ENCODE assay signal across 10 mouse cellular contexts in the genomic region with DNA sequence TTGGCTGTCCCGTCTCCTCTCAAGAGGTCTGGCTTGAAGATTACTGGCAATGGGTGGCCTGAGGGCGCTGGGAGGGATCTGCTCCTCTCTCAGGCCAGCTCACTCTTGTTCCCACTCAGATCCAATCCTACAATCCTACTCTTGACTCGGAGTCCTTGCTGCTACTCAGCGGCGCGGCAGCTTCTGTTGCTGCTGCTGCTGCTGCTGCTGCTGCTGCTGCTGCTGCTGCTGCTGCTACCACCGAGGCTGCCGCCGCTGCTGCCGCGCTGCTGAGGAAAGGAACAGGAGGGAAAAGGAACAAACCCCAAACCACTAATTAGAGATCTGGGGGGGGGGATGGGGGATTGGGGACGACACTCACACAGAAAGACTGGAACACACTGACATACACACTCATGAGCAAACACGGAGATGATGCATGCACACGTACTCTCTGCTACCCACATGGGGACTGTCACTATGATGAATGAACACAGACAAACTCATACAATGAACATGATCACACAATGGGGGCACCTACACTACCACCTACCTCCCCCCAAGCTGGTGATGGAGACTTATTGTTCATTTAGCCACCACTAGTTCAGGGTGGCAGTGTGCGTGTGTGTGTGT. TPM values are rescaled to one million over a fixed set of nuclear protein-coding genes. Genes with fewer than 3 reads are reported as not detected.
DNase-seq lines count a peak whose midpoint lies in the region; ATAC-seq and TF ChIP-seq lines count a peak whose summit lies in the region.
"Had no signal": no experiment of that assay in that cellular context is flagged by ENCODE, and none has a peak within 500 bp of the region (broad histone marks: within the 10 kb centered on the region; RNA-seq: fewer than 3 reads in every experiment).

TSS of gene Sp7 (minus strand) at position 450 of the 612 bp plus-strand sequence.

- peak within 1 kb of the TSS; percentile 11 to 22 for H3K4me3 ChIP-seq in heart, embryonic 14.5 days (ENCODE audit: control insufficient read depth in 1 of 2, insufficient read depth in 1 of 2, low read depth in 1 of 2, low read length in 2 of 2)
- H3K4me3 ChIP-seq in heart, adult 2 months, result no peak within 1 kb of the TSS
- peak within 1 kb of the TSS; percentile 13; the same call in 1 of the 2 replicates for H3K4me3 ChIP-seq in cortical plate, adult 2 months (ENCODE audit: insufficient read depth, low read length)
- peak within 1 kb of the TSS; percentile 29 for H3K4me3 ChIP-seq in hindbrain, embryonic 16.5 days (ENCODE audit: low read length)
- H3K4me3 ChIP-seq in midbrain, postnatal 0 days (ENCODE audit: low read depth, low read length), result peak within 1 kb of the TSS; percentile 27

- no peaks in the 10 kb centered on the region for H3K9me3 ChIP-seq in heart, embryonic 14.5 days (ENCODE audit: control insufficient read depth, low read length)
- no peaks in the 10 kb centered on the region for H3K9me3 ChIP-seq in hindbrain, embryonic 16.5 days (ENCODE audit: control insufficient read depth, low read length)
- H3K9me3 ChIP-seq in midbrain, postnatal 0 days (ENCODE audit: low read length), result no peaks in the 10 kb centered on the region

- peak within 1 kb of the TSS; percentile 57 for H3K4me2 ChIP-seq in heart, embryonic 14.5 days (ENCODE audit: low read length)
- H3K4me2 ChIP-seq in hindbrain, embryonic 16.5 days (ENCODE audit: low read length), result peak within 1 kb of the TSS; percentile 55
- H3K4me2 ChIP-seq in midbrain, postnatal 0 days (ENCODE audit: low read depth, low read length, poor library complexity, severe bottlenecking), result peak within 1 kb of the TSS; percentile 48

- H3K36me3 ChIP-seq in heart, embryonic 14.5 days (ENCODE audit: control insufficient read depth, insufficient read depth, low read length), result no peaks in the 10 kb centered on the region
- no peaks in the 10 kb centered on the region for H3K36me3 ChIP-seq in heart, adult 2 months (ENCODE audit: control insufficient read depth, insufficient read depth, low read length)
- no peaks in the 10 kb centered on the region for H3K36me3 ChIP-seq in hindbrain, embryonic 16.5 days (ENCODE audit: control insufficient read depth, insufficient read depth, low read length)
- H3K36me3 ChIP-seq in midbrain, postnatal 0 days (ENCODE audit: insufficient read depth, low read length), result no peaks in the 10 kb centered on the region

- TF ChIP-seq POLR2A in heart, adult 2 months (IDR thresholded peaks at IDR 0.05; ENCODE audit: insufficient read depth, low read depth, low read length), result no peak
- no peak for TF ChIP-seq POLR2A in cortical plate, adult 2 months (IDR thresholded peaks at IDR 0.05; ENCODE audit: extremely low read depth, insufficient read depth, low read length)

- no peak within 1 kb of the TSS for H3K27ac ChIP-seq in heart, embryonic 14.5 days (replicated peaks in 1 of 2; ENCODE audit: control insufficient read depth in 1 of 2, insufficient read depth in 1 of 2, low read depth in 2 of 2, low read length in 2 of 2)
- H3K27ac ChIP-seq in heart, adult 2 months, result no peak within 1 kb of the TSS
- no peak within 1 kb of the TSS for H3K27ac ChIP-seq in cortical plate, adult 2 months (ENCODE audit: insufficient read depth, low read length)
- no peak within 1 kb of the TSS for H3K27ac ChIP-seq in hindbrain, embryonic 16.5 days (ENCODE audit: low read depth, low read length)
- H3K27ac ChIP-seq in midbrain, postnatal 0 days (ENCODE audit: low read depth, low read length), result no peak within 1 kb of the TSS

- H3K79me2 ChIP-seq in heart, adult 2 months (replicated peaks; ENCODE audit: control insufficient read depth, insufficient read depth, low read length), result no peaks in the 10 kb centered on the region

- intact Hi-C loops in heart, adult 2 months (cut with DNase I), result no loop called here
- intact Hi-C loops in gastrocnemius, postnatal 36 days (cut with DNase I), result no loop called here

- no peak for ATAC-seq in heart, embryonic 14.5 days (ENCODE audit: insufficient number of reproducible peaks, insufficient read depth, low FRiP score, low read depth)
- ATAC-seq in hindbrain, embryonic 16.5 days, result peak; percentile 53; the same call in 1 of the 2 replicates
- ATAC-seq in midbrain, postnatal 0 days (ENCODE audit: low FRiP score), result peak; percentile 23; the same call in 1 of the 2 replicates

- 7% methylated on average over 15 of the region's 15 CpGs for WGBS in heart, embryonic 14.5 days
- 7% methylated on average over 15 of the region's 15 CpGs for WGBS in heart, adult 2 months
- WGBS in hindbrain, embryonic 16.5 days, result 4% methylated on average over 15 of the region's 15 CpGs
- 7% methylated on average over 15 of the region's 15 CpGs for WGBS in midbrain, postnatal 0 days

- TF ChIP-seq EP300 in heart, adult 2 months (IDR thresholded peaks at IDR 0.05; ENCODE audit: insufficient read depth, low read depth, low read length), result no peak

- H3K27me3 ChIP-seq in heart, embryonic 14.5 days (ENCODE audit: control insufficient read depth, insufficient read depth, low read length), result peaks cover 13% of the 10 kb centered on the region; the same call in 1 of the 2 replicates
- no peaks in the 10 kb centered on the region; the same call in none of the 2 replicates for H3K27me3 ChIP-seq in heart, adult 2 months (ENCODE audit: control insufficient read depth, insufficient read depth, low read length)
- peaks cover 10% of the 10 kb centered on the region for H3K27me3 ChIP-seq in hindbrain, embryonic 16.5 days (replicated peaks; ENCODE audit: control insufficient read depth, insufficient read depth, low read length)
- H3K27me3 ChIP-seq in midbrain, postnatal 0 days (ENCODE audit: insufficient read depth, low read length), result peaks cover 17% of the 10 kb centered on the region

- H3K4me1 ChIP-seq in heart, embryonic 14.5 days (ENCODE audit: control insufficient read depth in 2 of 2, insufficient read depth in 2 of 2, low read length in 2 of 2), result peaks cover 19 to 23% of the 10 kb centered on the region in 2 experiments
- H3K4me1 ChIP-seq in heart, adult 2 months (ENCODE audit: control insufficient read depth, insufficient read depth, low read length), result no peaks in the 10 kb centered on the region
- H3K4me1 ChIP-seq in cortical plate, adult 2 months (ENCODE audit: control insufficient read depth, insufficient read depth, low read length), result no peaks in the 10 kb centered on the region; the same call in 1 of the 2 replicates
- peaks cover 8% of the 10 kb centered on the region for H3K4me1 ChIP-seq in hindbrain, embryonic 16.5 days (ENCODE audit: control insufficient read depth, insufficient read depth, low read depth, low read length)
- no peaks in the 10 kb centered on the region for H3K4me1 ChIP-seq in midbrain, postnatal 0 days (ENCODE audit: insufficient read depth, low read length)

- peak within 1 kb of the TSS; percentile 7; the same call in 1 of the 2 replicates for H3K9ac ChIP-seq in heart, embryonic 14.5 days (ENCODE audit: low read length)
- no peak within 1 kb of the TSS for H3K9ac ChIP-seq in heart, adult 2 months (ENCODE audit: low read depth, low read length)
- H3K9ac ChIP-seq in hindbrain, embryonic 16.5 days (ENCODE audit: low read depth, low read length), result peak within 1 kb of the TSS; percentile 15; the same call in 1 of the 2 replicates
- no peak within 1 kb of the TSS for H3K9ac ChIP-seq in midbrain, postnatal 0 days (replicated peaks; ENCODE audit: low read length, poor library complexity, severe bottlenecking)

- no peak for TF ChIP-seq CTCF in heart, adult 2 months (IDR thresholded peaks at IDR 0.05)
- no peak for TF ChIP-seq CTCF in cortical plate, adult 2 months (IDR thresholded peaks at IDR 0.05; ENCODE audit: extremely low read depth, insufficient read depth, low read length)
- no peak for TF ChIP-seq CTCF in midbrain, postnatal 0 days (IDR thresholded peaks at IDR 0.05)

- DNase-seq in heart, adult 2 months, result no peak
- peak; percentile 15 for DNase-seq in midbrain, postnatal 0 days (ENCODE audit: low spot score)
- DNase-seq in layer of hippocampus, postnatal 36 days, result no peak
- no peak for DNase-seq in gastrocnemius, postnatal 36 days
- no peak for DNase-seq in thymus, postnatal 25 days
- DNase-seq: kidney, postnatal 10 days had no signal

RNA-seq across cellular contexts. Expression of gene Sp7, which starts in this region (rescaled TPM):
- 0.22 TPM in 1 of 2 replicates, not detected in the other for polyA plus RNA-seq in heart, embryonic 14.5 days (2014; fragmentation: Nextera tagmentation; extraction: Ambion mirVana)
- not detected for total RNA-seq in heart, adult 2 months (2021)
- 0.06 TPM in 1 of 2 replicates, not detected in the other for polyA plus RNA-seq in heart, adult 2 months (2012; rRNA removed)
- polyA plus RNA-seq in cortical plate, adult 2 months (2012; rRNA removed), result 1.6 and 2.3 TPM in 2 replicates
- polyA plus RNA-seq in hindbrain, embryonic 16.5 days (2015; fragmentation: Nextera tagmentation; extraction: Ambion mirVana), result 0.46 and 1.0 TPM in 2 replicates
- total RNA-seq in midbrain, postnatal 0 days (2014; rRNA removed), result 0.47 and 0.60 TPM in 2 replicates
- 0.10 and 0.31 TPM in 2 replicates for polyA plus RNA-seq in midbrain, postnatal 0 days (2015; fragmentation: Nextera tagmentation; extraction: Ambion mirVana)
- total RNA-seq in layer of hippocampus, postnatal 36 days (2021), result under 1 TPM; 0.38 to 0.57 TPM
- not detected for total RNA-seq in gastrocnemius, postnatal 36 days (2021)
- total RNA-seq: CH12.LX had no signal

Comparison
In these comparisons a context has a peak if more than half of its experiments do, and no peak if none do; other contexts are left out.
1. H3K9ac ChIP-seq: peak in heart, embryonic 14.5 days (single experiment) and hindbrain, embryonic 16.5 days (single experiment); none in heart, adult 2 months (single experiment) and midbrain, postnatal 0 days (single experiment).
2. Peak in DNase-seq, ATAC-seq, H3K4me3 ChIP-seq and H3K4me2 ChIP-seq in midbrain, postnatal 0 days; RNA of the gene not detected or under 1 TPM.
3. Peak in every context shown above with its lines, with median percentiles within 50 percentile points of each other: H3K4me2 ChIP-seq.